Mouse (Mus musculus) adrenal gland, postnatal 36 days (tissue): Measurements from ENCODE around the gene Evx2. TPM values are rescaled to one million over a fixed set of nuclear protein-coding genes. Genes with fewer than 3 reads are reported as not detected.

ENCODE experiments used
- DNase-seq, 2 experiments: peaks; one replicate each; pipeline ENCODE4 v3.0.0; 2021; ENCODE audit warnings: mixed read lengths in 1 of 2
- total RNA-seq, 2 experiments: library from RNA; stranded (reverse); gene quantifications; 2 replicates each; pipeline ENCODE4 v1.2.3; 2021

The Evx2 gene
- total RNA-seq, 2 experiments from 2014 or later: not detected

GRCm38 (mm10) chr2:74681594-74682531 lies 22.5 kb upstream of the Evx2 start:
- DNase-seq: no peak

GRCm38 (mm10) chr2:74680561-74681398 lies 21.4 kb upstream of the Evx2 start:
- no peak for DNase-seq

- DNase-seq: no peak
Measured at GRCm38 (mm10) chr2:74679980-74680379, 20.6 kb upstream of the Evx2 start.

GRCm38 (mm10) chr2:74679596-74679971 lies 20.2 kb upstream of the Evx2 start:
- no peak for DNase-seq

GRCm38 (mm10) chr2:74678891-74679595 lies 19.7 kb upstream of the Evx2 start, which contains the start of gene Hoxd11:
TSS of gene Hoxd11 (plus strand) at chr2:74679557.
- DNase-seq: no peak

- no peak for DNase-seq
Measured at GRCm38 (mm10) chr2:74677106-74677505, 17.7 kb upstream of the Evx2 start.

- DNase-seq: no peak
Measured at GRCm38 (mm10) chr2:74676376-74677052, 17.2 kb upstream of the Evx2 start.

- DNase-seq: no peak
Measured at GRCm38 (mm10) chr2:74675666-74676282, 16.4 kb upstream of the Evx2 start.

- no peak for DNase-seq
Measured at GRCm38 (mm10) chr2:74674881-74675665, 15.7 kb upstream of the Evx2 start, which contains the start of gene Hoxd12. TSS of gene Hoxd12 (plus strand) at chr2:74675013.

- DNase-seq: no peak
Measured at GRCm38 (mm10) chr2:74673835-74674425, 14.6 kb upstream of the Evx2 start.

- peak; percentile 61 to 67 for DNase-seq
Measured at GRCm38 (mm10) chr2:74672481-74673362, 13.4 kb upstream of the Evx2 start.

- no peak for DNase-seq
Measured at GRCm38 (mm10) chr2:74671847-74672246, 12.5 kb upstream of the Evx2 start.

GRCm38 (mm10) chr2:74670632-74671188 lies 11.4 kb upstream of the Evx2 start:
- DNase-seq: no peak

- DNase-seq: no peak
Measured at GRCm38 (mm10) chr2:74669650-74670235, 10.4 kb upstream of the Evx2 start.

- DNase-seq: no peak
Measured at GRCm38 (mm10) chr2:74669230-74669578, 9.8 kb upstream of the Evx2 start.

GRCm38 (mm10) chr2:74668370-74669229 lies 9.2 kb upstream of the Evx2 start:
- no peak for DNase-seq

- DNase-seq: no peak
Measured at GRCm38 (mm10) chr2:74667842-74668357, 8.5 kb upstream of the Evx2 start, which contains the start of gene Hoxd13. TSS of gene Hoxd13 (plus strand) at chr2:74668310.
